Mouse (Mus musculus): ENCODE measurements at regions not wholly inside any gene's neighbourhood (a gene's known extent, or its start where the extent isn't known, plus 50 kb on each side); places are given as distances from the start of the nearest gene placed in this dataset.

DNA sequence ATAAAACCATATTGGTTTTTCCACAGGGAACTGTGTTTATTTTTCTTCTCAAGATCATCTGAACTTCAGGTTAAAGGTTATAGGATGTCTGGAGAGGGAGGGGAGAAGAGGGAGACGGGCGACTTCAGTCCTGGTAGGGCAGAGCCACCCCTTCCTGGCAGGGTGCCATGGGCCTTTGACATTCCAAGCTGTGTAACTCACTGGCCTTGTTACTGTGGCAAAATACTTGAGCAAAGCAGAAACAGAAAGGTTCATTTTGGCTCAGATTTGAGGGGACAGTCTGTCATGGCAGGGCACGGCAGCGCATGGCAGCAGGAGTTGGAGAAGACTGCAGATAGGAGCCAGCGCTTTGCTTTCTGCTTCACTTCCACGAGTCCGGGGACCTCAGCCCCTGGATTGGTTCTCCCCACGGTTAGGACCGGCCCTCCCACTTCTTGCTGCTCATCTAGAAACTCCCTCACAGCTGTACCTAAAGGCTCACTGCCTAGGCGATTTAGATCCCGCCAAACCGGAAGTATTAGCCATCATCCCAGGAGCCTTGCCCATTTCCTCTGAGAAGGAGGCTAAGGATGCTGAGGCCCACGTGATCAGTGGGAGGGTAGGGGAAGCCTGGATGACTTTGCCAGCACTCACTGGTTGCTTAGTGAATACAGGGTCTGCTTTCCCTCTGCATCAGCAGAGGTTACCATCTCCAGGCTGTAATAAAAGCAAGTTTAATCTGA, 195.5 kb downstream of the Uaca start:
- Histone ChIP-seq H3K4me2 (ENCODE audit: low read length) (no peak overlapping the region), H3K36me3 (ENCODE audit: control insufficient read depth, insufficient read depth, low read length) (no peaks in the 10 kb centered on the region), H3K4me1 (ENCODE audit: control insufficient read depth, insufficient read depth, low read length) (no peaks in the 10 kb centered on the region), H3K9ac (ENCODE audit: low read length) (no peak overlapping the region), H3K4me3 (ENCODE audit: low read depth, low read length) (no peak overlapping the region), H3K9me3 (replicated peaks; ENCODE audit: control insufficient read depth, low read length) (no peaks in the 10 kb centered on the region), H3K27ac (ENCODE audit: low read depth, low read length) (no peak overlapping the region), H3K27me3 (replicated peaks; ENCODE audit: control insufficient read depth, insufficient read depth, low read length) (no peaks in the 10 kb centered on the region)
- no peak for ATAC-seq
- WGBS: 39% methylated on average over 13 of the region's 13 CpGs
- DNase-seq (ENCODE audit: low spot score): peak; percentile 35

DNA sequence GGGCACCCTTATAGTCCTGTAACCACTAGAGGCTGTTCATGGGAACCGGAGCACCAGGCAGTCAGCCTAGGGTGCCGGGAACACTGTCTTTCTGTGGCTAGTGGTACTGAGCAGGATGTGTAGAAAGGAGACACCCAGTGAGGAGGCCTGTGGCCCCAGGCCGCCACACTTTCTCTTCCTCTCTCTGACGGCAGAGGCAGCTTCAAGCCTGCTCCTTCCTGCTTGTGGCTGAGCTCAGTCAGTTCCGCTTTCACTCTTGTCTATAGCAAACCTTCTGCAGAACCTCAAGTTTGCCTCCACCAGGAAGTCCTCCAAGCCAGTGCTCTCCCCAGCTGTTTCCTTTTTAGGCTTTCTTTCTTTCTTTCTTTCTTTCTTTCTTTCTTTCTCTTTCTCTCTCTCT, 197.2 kb downstream of the Uaca start:
- no peaks in the 10 kb centered on the region for H3K9me3 ChIP-seq (replicated peaks; ENCODE audit: control insufficient read depth, low read length)
- 86% methylated on average over 5 of the region's 5 CpGs for WGBS
- ATAC-seq (no peak), DNase-seq (ENCODE audit: low spot score) (no peak)
- H3K4me2 ChIP-seq (ENCODE audit: low read length): no peak overlapping the region
- no peak overlapping the region for H3K9ac ChIP-seq (ENCODE audit: low read length)
- H3K27ac ChIP-seq (ENCODE audit: low read depth, low read length): no peak overlapping the region
- H3K27me3 ChIP-seq (replicated peaks; ENCODE audit: control insufficient read depth, insufficient read depth, low read length): no peaks in the 10 kb centered on the region
- no peaks in the 10 kb centered on the region for H3K4me1 ChIP-seq (ENCODE audit: control insufficient read depth, insufficient read depth, low read length)
- no peaks in the 10 kb centered on the region for H3K36me3 ChIP-seq (ENCODE audit: control insufficient read depth, insufficient read depth, low read length)
- H3K4me3 ChIP-seq (ENCODE audit: low read depth, low read length): no peak overlapping the region

DNA sequence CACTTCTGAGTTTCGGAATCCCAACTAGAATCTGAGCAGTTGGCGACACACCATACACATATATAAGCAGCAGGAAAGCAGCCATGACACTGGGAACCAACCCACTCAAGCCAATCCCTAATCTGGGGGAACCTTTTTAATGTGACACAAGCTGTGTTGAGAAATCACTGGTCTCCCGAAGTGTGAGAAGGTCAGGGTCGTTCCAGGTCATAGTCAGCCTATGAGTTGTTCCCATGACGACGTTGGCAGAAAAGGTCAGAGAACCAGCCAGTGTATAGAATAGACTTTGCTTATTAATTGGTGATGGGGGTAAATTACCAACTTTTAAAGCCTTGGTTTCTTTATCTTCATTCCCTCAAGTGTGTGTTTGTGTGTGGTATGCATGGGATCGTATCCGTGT, 199.3 kb downstream of the Uaca start:
- Histone ChIP-seq H3K27ac (ENCODE audit: low read depth, low read length) (no peak overlapping the region), H3K4me2 (ENCODE audit: low read length) (no peak overlapping the region), H3K9me3 (replicated peaks; ENCODE audit: control insufficient read depth, low read length) (no peaks in the 10 kb centered on the region), H3K4me1 (ENCODE audit: control insufficient read depth, insufficient read depth, low read length) (no peaks in the 10 kb centered on the region), H3K9ac (ENCODE audit: low read length) (no peak overlapping the region), H3K4me3 (ENCODE audit: low read depth, low read length) (no peak overlapping the region), H3K36me3 (ENCODE audit: control insufficient read depth, insufficient read depth, low read length) (no peaks in the 10 kb centered on the region), H3K27me3 (replicated peaks; ENCODE audit: control insufficient read depth, insufficient read depth, low read length) (no peaks in the 10 kb centered on the region)
- 86% methylated on average over 8 of the region's 8 CpGs for WGBS
- no peak for ATAC-seq
- no peak for DNase-seq (ENCODE audit: low spot score)

DNA sequence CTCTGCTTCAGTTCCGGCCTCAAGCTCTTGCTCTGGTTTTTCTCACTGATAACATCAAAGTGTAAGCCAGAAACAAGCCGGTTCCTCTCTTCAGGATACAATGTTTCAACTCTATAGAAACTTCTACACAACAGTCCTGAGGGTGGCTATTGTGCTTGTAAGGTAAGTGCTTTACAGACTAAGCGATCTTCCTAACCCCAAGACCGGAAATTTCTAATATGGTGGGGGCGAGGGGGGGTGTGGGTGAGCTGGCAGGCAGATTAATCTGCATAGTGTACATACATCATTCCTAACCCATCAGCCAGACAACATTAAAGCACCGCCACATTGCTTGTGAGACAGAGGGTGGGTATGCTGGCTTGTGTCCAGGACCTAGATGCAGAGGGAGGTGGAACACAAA, 200.8 kb downstream of the Uaca start:
- no peak for DNase-seq (ENCODE audit: low spot score)
- H3K9me3 ChIP-seq (replicated peaks; ENCODE audit: control insufficient read depth, low read length): no peaks in the 10 kb centered on the region
- H3K4me3 ChIP-seq (ENCODE audit: low read depth, low read length): no peak overlapping the region
- H3K4me2 ChIP-seq (ENCODE audit: low read length): no peak overlapping the region
- H3K9ac ChIP-seq (ENCODE audit: low read length): no peak overlapping the region
- WGBS: 69% methylated on average over 6 of the region's 6 CpGs
- H3K36me3 ChIP-seq (ENCODE audit: control insufficient read depth, insufficient read depth, low read length): no peaks in the 10 kb centered on the region
- no peak overlapping the region for H3K27ac ChIP-seq (ENCODE audit: low read depth, low read length)
- H3K4me1 ChIP-seq (ENCODE audit: control insufficient read depth, insufficient read depth, low read length): no peaks in the 10 kb centered on the region
- no peak for ATAC-seq
- H3K27me3 ChIP-seq (replicated peaks; ENCODE audit: control insufficient read depth, insufficient read depth, low read length): no peaks in the 10 kb centered on the region

DNA sequence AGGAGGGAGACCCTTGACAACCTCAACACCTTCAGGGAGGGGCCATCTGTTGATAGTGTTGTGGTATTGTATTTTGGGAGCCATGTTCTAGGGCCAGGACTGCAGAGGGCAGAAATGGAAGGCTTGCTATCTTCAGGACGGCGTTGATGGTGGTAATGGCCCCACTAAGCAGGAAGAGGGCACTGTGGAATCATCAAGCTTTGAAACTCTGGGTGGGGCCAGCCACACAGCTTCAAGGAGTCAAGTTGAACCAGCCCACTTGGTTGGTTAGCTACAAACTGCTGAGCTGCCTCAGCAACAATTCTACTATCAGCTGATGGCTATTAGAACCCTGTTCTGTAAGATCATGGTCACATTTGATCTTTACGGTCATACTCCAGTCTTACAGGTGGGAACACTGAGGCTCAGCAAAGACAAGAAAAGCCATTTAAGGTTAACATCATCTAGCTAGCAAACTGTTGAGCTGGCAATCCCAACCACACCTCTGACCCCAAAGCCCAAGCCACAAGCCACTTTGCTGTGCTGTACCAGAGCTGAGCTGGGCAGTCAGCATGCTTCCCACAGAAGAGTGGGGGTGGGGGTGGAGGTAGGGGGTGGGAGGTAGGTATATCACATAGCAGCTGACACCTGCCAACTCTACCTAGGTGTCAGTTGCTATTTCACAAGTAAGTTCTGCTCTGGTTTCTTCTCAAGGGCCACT, 203.9 kb downstream of the Uaca start:
- Histone ChIP-seq H3K36me3 (ENCODE audit: control insufficient read depth, insufficient read depth, low read length) (no peaks in the 10 kb centered on the region), H3K4me3 (ENCODE audit: low read depth, low read length) (no peak overlapping the region), H3K9me3 (replicated peaks; ENCODE audit: control insufficient read depth, low read length) (no peaks in the 10 kb centered on the region), H3K4me2 (ENCODE audit: low read length) (no peak overlapping the region), H3K9ac (ENCODE audit: low read length) (no peak overlapping the region), H3K27ac (ENCODE audit: low read depth, low read length) (no peak overlapping the region), H3K27me3 (replicated peaks; ENCODE audit: control insufficient read depth, insufficient read depth, low read length) (no peaks in the 10 kb centered on the region), H3K4me1 (ENCODE audit: control insufficient read depth, insufficient read depth, low read length) (no peaks in the 10 kb centered on the region)
- ATAC-seq (no peak), DNase-seq (ENCODE audit: low spot score) (peak; percentile 25)
- 84% methylated on average over 3 of the region's 3 CpGs for WGBS

DNA sequence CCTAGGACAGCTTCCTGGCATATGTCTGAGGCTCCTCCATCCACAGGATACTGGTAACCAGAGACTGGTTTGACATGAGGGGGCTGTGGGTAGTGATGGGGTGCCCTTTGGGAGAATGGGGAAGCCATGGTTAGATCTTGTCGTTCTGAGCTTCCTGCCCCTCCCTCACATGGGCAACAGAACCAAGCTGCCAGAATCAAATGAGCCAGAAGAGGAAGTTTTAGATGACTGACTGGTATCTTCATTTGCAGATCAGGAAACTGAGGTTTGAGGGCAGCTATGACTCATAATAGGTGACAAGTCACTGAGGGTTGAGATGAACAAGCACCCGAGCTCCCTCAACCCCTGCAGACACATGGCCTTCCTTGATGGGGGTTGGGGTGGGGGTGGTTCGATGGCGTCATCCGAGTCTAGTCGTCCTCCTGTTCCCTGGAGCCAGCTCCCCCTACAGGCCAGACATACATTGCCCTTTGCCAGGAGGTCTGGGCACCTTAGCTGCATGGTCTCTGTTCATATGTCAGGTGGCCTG, 204.7 kb downstream of the Uaca start:
- ATAC-seq: no peak
- 57% methylated on average over 6 of the region's 6 CpGs for WGBS

DNA sequence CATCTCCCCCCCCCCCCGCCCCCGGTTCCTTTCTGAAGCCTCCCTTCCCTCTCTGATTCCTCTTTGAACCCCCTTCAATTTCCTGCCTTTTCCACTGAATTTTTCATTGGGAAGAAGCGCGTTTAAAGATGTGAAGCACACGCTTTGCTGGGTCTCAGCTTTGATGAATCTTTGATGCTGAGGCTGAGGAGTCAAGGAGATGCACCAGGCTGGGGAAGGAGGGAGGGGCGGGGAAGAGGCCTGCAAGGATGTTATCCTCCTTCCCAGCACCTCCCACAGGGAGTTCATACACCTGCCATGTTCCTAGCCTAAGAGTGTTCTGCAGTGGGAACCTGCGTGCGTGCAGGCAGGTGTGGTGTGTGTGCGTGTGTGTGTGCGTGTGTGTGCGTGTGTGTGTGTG, 205.9 kb downstream of the Uaca start:
- WGBS: 88% methylated on average over 11 of the region's 11 CpGs
- ATAC-seq (no peak), DNase-seq (ENCODE audit: low spot score) (peak; percentile 23)
- Histone ChIP-seq H3K4me1 (ENCODE audit: control insufficient read depth, insufficient read depth, low read length) (no peaks in the 10 kb centered on the region), H3K27ac (ENCODE audit: low read depth, low read length) (no peak overlapping the region), H3K4me3 (ENCODE audit: low read depth, low read length) (no peak overlapping the region), H3K4me2 (ENCODE audit: low read length) (no peak overlapping the region), H3K27me3 (replicated peaks; ENCODE audit: control insufficient read depth, insufficient read depth, low read length) (no peaks in the 10 kb centered on the region), H3K9me3 (replicated peaks; ENCODE audit: control insufficient read depth, low read length) (no peaks in the 10 kb centered on the region), H3K36me3 (ENCODE audit: control insufficient read depth, insufficient read depth, low read length) (no peaks in the 10 kb centered on the region), H3K9ac (ENCODE audit: low read length) (no peak overlapping the region)

More for the DNA sequence above, 204.7 kb downstream of the Uaca start:
- H3K36me3 ChIP-seq (ENCODE audit: control insufficient read depth, insufficient read depth, low read length): no peaks in the 10 kb centered on the region
- H3K27ac ChIP-seq (ENCODE audit: low read depth, low read length): no peak overlapping the region
- no peak overlapping the region for H3K9ac ChIP-seq (ENCODE audit: low read length)
- DNase-seq (ENCODE audit: low spot score): no peak
- no peak overlapping the region for H3K4me2 ChIP-seq (ENCODE audit: low read length)
- no peaks in the 10 kb centered on the region for H3K9me3 ChIP-seq (replicated peaks; ENCODE audit: control insufficient read depth, low read length)
- H3K4me3 ChIP-seq (ENCODE audit: low read depth, low read length): no peak overlapping the region
- no peaks in the 10 kb centered on the region for H3K27me3 ChIP-seq (replicated peaks; ENCODE audit: control insufficient read depth, insufficient read depth, low read length)
- H3K4me1 ChIP-seq (ENCODE audit: control insufficient read depth, insufficient read depth, low read length): no peaks in the 10 kb centered on the region

DNA sequence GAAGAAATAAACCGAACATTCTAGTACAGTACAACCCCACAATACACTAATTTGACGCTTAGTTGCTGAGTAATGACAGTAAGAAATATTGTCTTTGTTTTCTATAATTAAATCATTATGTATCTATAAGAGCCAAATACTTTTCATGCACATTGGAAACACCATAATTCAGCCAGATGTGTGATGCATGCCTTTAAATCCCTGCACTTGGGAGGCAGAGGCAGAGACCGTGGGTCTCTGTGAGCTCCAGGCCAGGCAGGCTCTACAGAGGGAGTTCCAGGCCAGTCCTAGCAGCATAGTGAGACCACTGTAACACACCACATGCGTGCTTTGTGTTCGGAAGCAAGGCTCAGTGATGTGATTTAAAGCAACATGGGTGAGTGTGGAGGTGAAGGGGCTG, 208.2 kb downstream of the Uaca start:
- Histone ChIP-seq H3K36me3 (ENCODE audit: control insufficient read depth, insufficient read depth, low read length) (no peaks in the 10 kb centered on the region), H3K4me2 (ENCODE audit: low read length) (no peak overlapping the region), H3K9ac (ENCODE audit: low read length) (no peak overlapping the region), H3K4me3 (ENCODE audit: low read depth, low read length) (no peak overlapping the region), H3K27ac (ENCODE audit: low read depth, low read length) (no peak overlapping the region), H3K9me3 (replicated peaks; ENCODE audit: control insufficient read depth, low read length) (no peaks in the 10 kb centered on the region), H3K4me1 (ENCODE audit: control insufficient read depth, insufficient read depth, low read length) (no peaks in the 10 kb centered on the region), H3K27me3 (replicated peaks; ENCODE audit: control insufficient read depth, insufficient read depth, low read length) (no peaks in the 10 kb centered on the region)
- DNase-seq (ENCODE audit: low spot score) (no peak), ATAC-seq (no peak)
- WGBS: 85% methylated on average over 5 of the region's 5 CpGs

DNA sequence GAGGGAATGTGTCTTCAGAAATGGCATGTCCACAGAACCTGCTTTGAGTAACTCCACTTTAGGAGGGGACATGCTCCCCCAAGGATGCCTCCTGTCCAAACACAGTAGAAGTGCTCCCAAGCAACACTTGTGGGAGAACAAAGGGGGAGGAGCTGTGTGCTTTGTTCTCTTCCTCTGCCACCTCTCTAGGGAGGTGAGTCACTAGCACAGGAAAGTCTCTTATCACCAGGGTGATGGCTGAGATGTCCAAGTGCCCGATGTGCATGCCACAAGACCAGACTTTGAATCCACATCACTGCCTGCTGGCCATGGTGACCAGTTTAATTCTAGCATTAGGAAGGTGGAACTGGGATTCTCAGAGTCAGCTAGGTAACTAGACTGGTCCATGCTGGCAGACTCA, 214.1 kb downstream of the Uaca start:
- DNase-seq (ENCODE audit: low spot score) (no peak), ATAC-seq (no peak)
- 67% methylated on average over 1 of the region's 1 CpGs for WGBS
- no peaks in the 10 kb centered on the region for H3K27me3 ChIP-seq (replicated peaks; ENCODE audit: control insufficient read depth, insufficient read depth, low read length)
- no peaks in the 10 kb centered on the region; the same call in 1 of the 2 replicates for H3K9me3 ChIP-seq (replicated peaks; ENCODE audit: control insufficient read depth, low read length)
- no peaks in the 10 kb centered on the region for H3K4me1 ChIP-seq (ENCODE audit: control insufficient read depth, insufficient read depth, low read length)
- no peaks in the 10 kb centered on the region for H3K36me3 ChIP-seq (ENCODE audit: control insufficient read depth, insufficient read depth, low read length)
- no peak overlapping the region for H3K9ac ChIP-seq (ENCODE audit: low read length)
- no peak overlapping the region for H3K4me2 ChIP-seq (ENCODE audit: low read length)
- H3K27ac ChIP-seq (ENCODE audit: low read depth, low read length): no peak overlapping the region
- H3K4me3 ChIP-seq (ENCODE audit: low read depth, low read length): no peak overlapping the region
